Mouse (Mus musculus): ENCODE results near the gene Six3. TPM values are rescaled to one million over a fixed set of nuclear protein-coding genes. Genes with fewer than 3 reads are reported as not detected.
A peak's percentile ranks its signal among the peaks of the same experiment; 100 is the strongest.

Gene Six3
- total and polyA plus RNA-seq, 3 experiments, result not detected

- Histone ChIP-seq H3K9me3 (replicated peaks; ENCODE audit: insufficient read depth, low read length) (no peaks in the 10 kb centered on the region), H3K27me3 (ENCODE audit: control insufficient read depth in 1 of 2, insufficient read depth in 2 of 2, low read length in 2 of 2) (peaks cover 0 to 2% of the 10 kb centered on the region in 2 experiments; a peak in 1 of 4 replicates), H3K4me3 (ENCODE audit: control insufficient read depth in 1 of 2, insufficient read depth in 1 of 2, low read depth in 2 of 2, low read length in 2 of 2) (no peak overlapping the region), H3K79me2 (ENCODE audit: control insufficient read depth, insufficient read depth, low read length, poor library complexity) (no peaks in the 10 kb centered on the region), H3K27ac (ENCODE audit: control insufficient read depth, low read depth, low read length) (no peak overlapping the region), H3K4me1 (ENCODE audit: control insufficient read depth in 1 of 2, insufficient read depth in 2 of 2, low read length in 2 of 2) (no peaks in the 10 kb centered on the region), H3K36me3 (ENCODE audit: control insufficient read depth in 1 of 2, insufficient read depth in 2 of 2, low read length in 2 of 2) (no peaks in the 10 kb centered on the region), H3K9ac (ENCODE audit: control insufficient read depth, low read depth, low read length, poor library complexity, severe bottlenecking) (no peak overlapping the region)
- DNase-seq (ENCODE audit: low read depth, low spot score), result no peak
- TF ChIP-seq MXI1 (IDR thresholded peaks at IDR 0.05; ENCODE audit: low read depth, low read length), result no peak
- no peak for TF ChIP-seq MAZ (IDR thresholded peaks at IDR 0.05; ENCODE audit: low read depth, low read length)
- TF ChIP-seq CHD2 (IDR thresholded peaks at IDR 0.05; ENCODE audit: low read length), result no peak
- TF ChIP-seq SIN3A (IDR thresholded peaks at IDR 0.05; ENCODE audit: low read length), result no peak
- no peak for TF ChIP-seq POLR2A (IDR thresholded peaks at IDR 0.05; ENCODE audit: control insufficient read depth in 1 of 2, insufficient read depth in 1 of 2, low read depth in 1 of 2, low read length in 2 of 2, poor library complexity in 1 of 2)
- no peak for TF ChIP-seq CHD1 (IDR thresholded peaks at IDR 0.05; ENCODE audit: low read depth, low read length)
- TF ChIP-seq TCF12 (IDR thresholded peaks at IDR 0.05; ENCODE audit: low read depth, low read length), result no peak
- no peak for TF ChIP-seq EP300 (IDR thresholded peaks at IDR 0.05; ENCODE audit: low read depth in 1 of 2, low read length in 2 of 2)
- TF ChIP-seq ZMIZ1 (IDR thresholded peaks at IDR 0.05; ENCODE audit: low read depth, low read length), result no peak
- TF ChIP-seq GABPA (IDR thresholded peaks at IDR 0.05; ENCODE audit: low read depth, low read length), result no peak
- TF ChIP-seq UBTF (IDR thresholded peaks at IDR 0.05; ENCODE audit: borderline replicate concordance, insufficient read depth, low read depth, low read length), result no peak
- TF ChIP-seq MYC (IDR thresholded peaks at IDR 0.05; ENCODE audit: low read depth, low read length), result no peak
- TF ChIP-seq ETS1 (IDR thresholded peaks at IDR 0.05; ENCODE audit: low read depth, low read length), result no peak
- TF ChIP-seq HCFC1 (IDR thresholded peaks at IDR 0.05; ENCODE audit: low read depth, low read length), result no peak
- no peak for TF ChIP-seq MAFK (IDR thresholded peaks at IDR 0.05; ENCODE audit: borderline replicate concordance, low read depth, low read length)
- no peak for TF ChIP-seq ZC3H11A (IDR thresholded peaks at IDR 0.05; ENCODE audit: low read depth, low read length)
- TF ChIP-seq USF1 (IDR thresholded peaks at IDR 0.05; ENCODE audit: low read depth, low read length), result no peak
- no peak for TF ChIP-seq TBP (IDR thresholded peaks at IDR 0.05; ENCODE audit: low read depth, low read length)
- TF ChIP-seq BHLHE40 (IDR thresholded peaks at IDR 0.05; ENCODE audit: borderline replicate concordance, low read depth, low read length), result no peak
- TF ChIP-seq ZNF384 (IDR thresholded peaks at IDR 0.05; ENCODE audit: low read depth, low read length), result no peak
Measured at GRCm38 (mm10) chr17:85630296-85631050, 17.1 kb downstream of the Six3 start.

- Histone ChIP-seq H3K4me1 (ENCODE audit: control insufficient read depth in 1 of 2, insufficient read depth in 2 of 2, low read length in 2 of 2) (no peaks in the 10 kb centered on the region), H3K27me3 (ENCODE audit: control insufficient read depth in 1 of 2, insufficient read depth in 2 of 2, low read length in 2 of 2) (peaks cover 0 to 2% of the 10 kb centered on the region in 2 experiments; a peak in 1 of 4 replicates), H3K9ac (ENCODE audit: control insufficient read depth, low read depth, low read length, poor library complexity, severe bottlenecking) (no peak overlapping the region), H3K9me3 (replicated peaks; ENCODE audit: insufficient read depth, low read length) (no peaks in the 10 kb centered on the region), H3K4me3 (ENCODE audit: control insufficient read depth in 1 of 2, insufficient read depth in 1 of 2, low read depth in 2 of 2, low read length in 2 of 2) (no peak overlapping the region), H3K27ac (ENCODE audit: control insufficient read depth, low read depth, low read length) (no peak overlapping the region), H3K79me2 (ENCODE audit: control insufficient read depth, insufficient read depth, low read length, poor library complexity) (no peaks in the 10 kb centered on the region), H3K36me3 (ENCODE audit: control insufficient read depth in 1 of 2, insufficient read depth in 2 of 2, low read length in 2 of 2) (no peaks in the 10 kb centered on the region)
- DNase-seq (ENCODE audit: low read depth, low spot score), result peak; percentile 9
- TF ChIP-seq MEF2A (IDR thresholded peaks at IDR 0.05; ENCODE audit: extremely low read depth, insufficient replicate concordance, low read depth, low read length, poor library complexity, severe bottlenecking), result no peak
- TF ChIP-seq CTCF (IDR thresholded peaks at IDR 0.05 in 2 of 3, conservative IDR thresholded peaks at IDR 0.05 in 1 of 3; ENCODE audit: control insufficient read depth in 1 of 3, insufficient read depth in 1 of 3, low read depth in 2 of 3, low read length in 3 of 3, poor library complexity in 1 of 3, severe bottlenecking in 1 of 3), result peak; percentile 11 to 74 (median 36); a peak in 4 of 6 replicates
Measured at GRCm38 (mm10) chr17:85631106-85631505, 17.7 kb downstream of the Six3 start.

Measured in MEL (cell line).